Mouse (Mus musculus): ENCODE data around the gene Smyd1. TPM values are rescaled to one million over a fixed set of nuclear protein-coding genes. Genes with fewer than 3 reads are reported as not detected.

Smyd1 gene
- total and polyA plus RNA-seq, 3 experiments, result 0.16 TPM; not detected in 2

DNA sequence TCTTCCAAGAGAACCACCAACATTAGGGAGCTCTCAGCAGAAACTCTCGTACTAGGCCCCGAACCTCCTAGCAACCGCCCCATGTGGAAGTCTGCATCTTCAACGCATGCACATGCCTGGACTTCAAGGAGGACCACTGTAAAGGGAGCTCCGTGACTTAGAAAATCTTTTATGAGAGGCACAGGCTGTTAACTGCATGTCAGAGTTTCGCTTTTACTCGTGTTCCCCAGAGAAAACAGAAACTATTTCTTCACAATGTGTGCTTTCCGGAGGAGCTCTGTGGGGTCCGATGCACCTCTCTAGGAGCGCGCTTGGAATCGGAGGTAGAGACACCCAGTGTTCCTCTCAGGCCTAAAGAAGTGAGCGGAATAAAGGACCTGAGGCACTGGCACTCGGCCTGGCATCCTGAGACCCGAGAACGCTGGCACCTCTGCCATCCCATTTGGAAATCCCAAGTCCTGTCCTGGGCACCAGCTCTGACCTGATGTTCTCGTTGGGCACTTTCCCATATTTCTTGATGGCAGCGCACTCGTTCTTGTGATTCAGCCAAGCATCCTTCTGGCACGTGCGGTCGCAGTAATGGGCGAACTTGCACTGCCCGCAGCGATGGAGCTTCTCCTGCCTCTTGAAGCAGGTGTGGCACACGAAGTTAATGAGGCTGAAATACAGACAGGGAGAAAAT is 82.8 kb downstream of the Smyd1 start:
- DNase-seq (ENCODE audit: low spot score) (no peak), ATAC-seq (ENCODE audit: extremely low read depth, insufficient number of reproducible peaks, low FRiP score, poor library complexity, severe bottlenecking) (no peak)
- Histone ChIP-seq H3K4me3 (ENCODE audit: low read depth, low read length) (no peak overlapping the region), H3K36me3 (replicated peaks) (no peaks in the 10 kb centered on the region), H3K9me3 (replicated peaks) (no peaks in the 10 kb centered on the region), H3K27me3 (ENCODE audit: insufficient read depth, low read length) (peaks cover 24% of the 10 kb centered on the region), H3K4me1 (ENCODE audit: insufficient read depth, low read depth, low read length) (no peaks in the 10 kb centered on the region)
- TF ChIP-seq GATA2 (IDR thresholded peaks at IDR 0.05; ENCODE audit: borderline replicate concordance, low read depth, low read length), result no peak
- no peak for TF ChIP-seq CTCF (IDR thresholded peaks at IDR 0.05; ENCODE audit: low read depth, low read length)
- TF ChIP-seq GATA1 (IDR thresholded peaks at IDR 0.05; ENCODE audit: borderline replicate concordance, low read length), result no peak
- no peak for TF ChIP-seq TAL1 (conservative IDR thresholded peaks at IDR 0.05; ENCODE audit: low read depth, low read length)
- TF ChIP-seq POLR2AphosphoS5 (IDR thresholded peaks at IDR 0.05; ENCODE audit: insufficient replicate concordance, low read depth, low read length), result no peak

DNA sequence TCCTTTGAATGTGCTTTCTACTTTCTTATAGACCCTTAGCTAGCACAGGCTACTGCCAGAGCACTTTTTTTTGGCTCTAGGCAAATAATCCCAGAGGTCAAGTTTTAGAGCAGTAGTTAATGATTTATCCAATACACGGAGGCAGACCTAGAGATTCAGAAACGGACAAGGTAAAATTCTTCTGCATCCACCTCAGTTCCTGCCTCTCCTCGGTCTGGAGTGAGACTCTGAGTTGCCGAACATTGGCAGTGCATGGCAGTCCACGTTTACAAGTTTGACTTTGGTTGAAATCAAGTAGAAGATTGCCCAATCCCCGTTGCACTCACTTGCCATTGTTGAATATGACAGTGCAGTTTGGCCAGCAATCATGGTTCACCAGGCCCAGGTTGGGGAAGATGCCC is 85.0 kb downstream of the Smyd1 start:
- no peak for DNase-seq (ENCODE audit: low spot score)
- no peak overlapping the region for H3K4me3 ChIP-seq (ENCODE audit: low read depth, low read length)
- TF ChIP-seq POLR2AphosphoS5 (IDR thresholded peaks at IDR 0.05; ENCODE audit: insufficient replicate concordance, low read depth, low read length), result no peak
- no peak for TF ChIP-seq GATA2 (IDR thresholded peaks at IDR 0.05; ENCODE audit: borderline replicate concordance, low read depth, low read length)
- no peak for TF ChIP-seq GATA1 (IDR thresholded peaks at IDR 0.05; ENCODE audit: borderline replicate concordance, low read length)
- no peak for TF ChIP-seq CTCF (IDR thresholded peaks at IDR 0.05; ENCODE audit: low read depth, low read length)
- TF ChIP-seq TAL1 (conservative IDR thresholded peaks at IDR 0.05; ENCODE audit: low read depth, low read length), result no peak
- no peaks in the 10 kb centered on the region for H3K9me3 ChIP-seq (replicated peaks)
- peaks cover 18% of the 10 kb centered on the region for H3K27me3 ChIP-seq (ENCODE audit: insufficient read depth, low read length)
- ATAC-seq (ENCODE audit: extremely low read depth, insufficient number of reproducible peaks, low FRiP score, poor library complexity, severe bottlenecking), result no peak
- no peaks in the 10 kb centered on the region for H3K36me3 ChIP-seq (replicated peaks)
- no peaks in the 10 kb centered on the region for H3K4me1 ChIP-seq (ENCODE audit: insufficient read depth, low read depth, low read length)

DNA sequence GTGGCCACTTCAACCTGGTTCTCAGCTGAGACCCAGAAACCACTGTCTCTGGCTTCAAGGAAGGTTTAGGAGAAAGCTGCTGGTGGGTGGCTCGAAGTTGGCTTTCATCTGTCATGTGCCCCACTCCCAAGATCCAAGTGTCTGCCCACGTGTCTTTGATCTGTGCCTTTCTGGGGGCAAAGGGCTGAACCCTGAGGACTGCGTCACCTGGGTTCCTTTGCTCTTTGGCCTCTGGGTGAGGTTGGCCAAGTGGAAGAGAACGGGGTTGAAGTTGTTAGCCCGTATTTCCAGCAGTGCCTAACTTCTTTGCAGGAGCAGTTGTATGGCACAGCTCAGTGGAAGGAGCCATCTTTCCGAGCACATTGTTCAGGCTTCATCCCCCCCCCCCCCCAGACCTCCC is 85.5 kb downstream of the Smyd1 start:
- TF ChIP-seq GATA2 (IDR thresholded peaks at IDR 0.05; ENCODE audit: borderline replicate concordance, low read depth, low read length), result no peak
- TF ChIP-seq TAL1 (conservative IDR thresholded peaks at IDR 0.05; ENCODE audit: low read depth, low read length), result no peak
- no peak for TF ChIP-seq GATA1 (IDR thresholded peaks at IDR 0.05; ENCODE audit: borderline replicate concordance, low read length)
- TF ChIP-seq POLR2AphosphoS5 (IDR thresholded peaks at IDR 0.05; ENCODE audit: insufficient replicate concordance, low read depth, low read length), result no peak
- no peak for TF ChIP-seq CTCF (IDR thresholded peaks at IDR 0.05; ENCODE audit: low read depth, low read length)
- no peak for ATAC-seq (ENCODE audit: extremely low read depth, insufficient number of reproducible peaks, low FRiP score, poor library complexity, severe bottlenecking)

DNA sequence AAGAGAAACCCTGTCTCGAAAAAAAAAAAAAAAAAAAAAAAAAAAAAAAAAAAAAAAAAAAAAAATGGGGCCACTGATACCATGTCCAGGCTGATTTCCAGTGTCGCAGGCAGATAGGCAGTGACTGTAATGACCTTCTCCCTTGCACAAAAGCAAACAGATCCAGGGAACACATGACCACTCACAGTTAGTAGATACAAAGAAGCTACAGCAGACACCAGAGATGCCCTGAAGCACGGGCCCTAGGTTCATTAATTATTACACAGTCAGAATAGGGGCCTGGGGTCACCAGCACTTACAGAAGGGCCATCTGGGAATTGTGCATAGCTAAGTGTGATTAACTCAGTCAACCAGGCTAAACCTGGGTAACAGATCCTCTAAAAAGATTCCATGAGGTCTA is 86.1 kb downstream of the Smyd1 start:
- no peaks in the 10 kb centered on the region for H3K4me1 ChIP-seq (ENCODE audit: insufficient read depth, low read depth, low read length)
- peaks cover 18% of the 10 kb centered on the region for H3K27me3 ChIP-seq (ENCODE audit: insufficient read depth, low read length)
- no peaks in the 10 kb centered on the region for H3K36me3 ChIP-seq (replicated peaks)
- TF ChIP-seq POLR2AphosphoS5 (IDR thresholded peaks at IDR 0.05; ENCODE audit: insufficient replicate concordance, low read depth, low read length), result no peak
- no peak for TF ChIP-seq CTCF (IDR thresholded peaks at IDR 0.05; ENCODE audit: low read depth, low read length)
- no peak for TF ChIP-seq GATA2 (IDR thresholded peaks at IDR 0.05; ENCODE audit: borderline replicate concordance, low read depth, low read length)
- H3K9me3 ChIP-seq (replicated peaks), result no peaks in the 10 kb centered on the region
- no peak for DNase-seq (ENCODE audit: low spot score)
- no peak for ATAC-seq (ENCODE audit: extremely low read depth, insufficient number of reproducible peaks, low FRiP score, poor library complexity, severe bottlenecking)
- H3K4me3 ChIP-seq (ENCODE audit: low read depth, low read length), result no peak overlapping the region

More for the DNA sequence above, 85.5 kb downstream of the Smyd1 start:
- Histone ChIP-seq H3K4me1 (ENCODE audit: insufficient read depth, low read depth, low read length) (no peaks in the 10 kb centered on the region), H3K4me3 (ENCODE audit: low read depth, low read length) (no peak overlapping the region), H3K27me3 (ENCODE audit: insufficient read depth, low read length) (peaks cover 18% of the 10 kb centered on the region), H3K9me3 (replicated peaks) (no peaks in the 10 kb centered on the region), H3K36me3 (replicated peaks) (no peaks in the 10 kb centered on the region)
- no peak for DNase-seq (ENCODE audit: low spot score)

DNA sequence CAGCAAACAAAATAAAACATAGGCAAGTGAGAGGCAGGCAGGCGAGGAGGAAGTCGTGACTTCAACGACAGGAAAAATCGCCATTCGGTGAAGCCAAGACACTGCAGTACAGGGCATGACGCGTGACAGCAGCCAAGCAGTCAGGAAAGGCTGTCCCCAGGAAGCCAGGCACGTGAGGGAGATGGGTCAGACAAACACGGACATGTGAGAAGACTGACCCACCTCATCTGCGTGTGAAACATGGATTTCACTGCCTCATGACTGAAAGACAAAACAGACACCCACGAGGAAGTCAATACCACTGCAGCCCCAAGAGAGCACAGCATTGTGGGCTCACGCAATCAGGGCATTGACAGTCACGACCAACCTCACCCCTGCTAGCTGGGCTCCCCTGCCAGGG is 86.9 kb downstream of the Smyd1 start:
- DNase-seq (ENCODE audit: low spot score), result no peak
- no peak for ATAC-seq (ENCODE audit: extremely low read depth, insufficient number of reproducible peaks, low FRiP score, poor library complexity, severe bottlenecking)
- Histone ChIP-seq H3K4me3 (ENCODE audit: low read depth, low read length) (no peak overlapping the region), H3K36me3 (replicated peaks) (no peaks in the 10 kb centered on the region), H3K9me3 (replicated peaks) (no peaks in the 10 kb centered on the region), H3K27me3 (ENCODE audit: insufficient read depth, low read length) (peaks cover 18% of the 10 kb centered on the region), H3K4me1 (ENCODE audit: insufficient read depth, low read depth, low read length) (no peaks in the 10 kb centered on the region)
- TF ChIP-seq CTCF (IDR thresholded peaks at IDR 0.05; ENCODE audit: low read depth, low read length) (no peak), GATA2 (IDR thresholded peaks at IDR 0.05; ENCODE audit: borderline replicate concordance, low read depth, low read length) (no peak), POLR2AphosphoS5 (IDR thresholded peaks at IDR 0.05; ENCODE audit: insufficient replicate concordance, low read depth, low read length) (no peak), TAL1 (conservative IDR thresholded peaks at IDR 0.05; ENCODE audit: low read depth, low read length) (no peak), GATA1 (IDR thresholded peaks at IDR 0.05; ENCODE audit: borderline replicate concordance, low read length) (no peak)

DNA sequence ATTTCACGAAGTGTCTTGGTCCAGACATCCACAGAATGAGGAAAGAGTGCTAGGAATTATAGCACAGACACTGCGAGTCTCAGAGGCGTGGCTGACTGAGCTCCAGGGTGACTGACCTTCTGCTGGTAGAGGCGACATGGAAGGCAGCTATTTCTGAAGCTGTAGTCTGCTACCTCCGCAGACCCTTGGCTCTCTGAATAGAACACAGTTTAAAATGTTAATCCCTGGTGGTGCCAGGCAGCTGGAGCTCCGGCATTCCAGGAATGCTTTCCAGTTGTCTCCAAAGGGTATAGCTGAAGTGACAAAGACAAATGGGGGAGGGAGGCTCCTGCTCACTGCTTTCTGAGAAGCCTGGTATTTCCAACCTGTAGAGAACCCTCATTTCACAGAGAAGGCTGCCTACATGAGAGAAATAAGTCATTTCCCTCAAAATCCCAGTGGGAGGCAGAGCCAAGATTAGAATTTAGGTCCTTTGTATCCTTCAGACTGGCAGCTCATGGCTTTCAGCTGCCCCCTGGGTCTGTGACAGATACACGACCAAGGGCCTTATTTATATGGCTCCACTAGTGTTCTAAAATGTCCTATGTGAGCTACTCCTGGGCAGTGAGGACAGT is 94.8 kb downstream of the Smyd1 start:
- no peaks in the 10 kb centered on the region for H3K36me3 ChIP-seq (replicated peaks)
- TF ChIP-seq GATA1 (IDR thresholded peaks at IDR 0.05; ENCODE audit: borderline replicate concordance, low read length), result no peak
- no peak for TF ChIP-seq GATA2 (IDR thresholded peaks at IDR 0.05; ENCODE audit: borderline replicate concordance, low read depth, low read length)
- no peak for TF ChIP-seq POLR2AphosphoS5 (IDR thresholded peaks at IDR 0.05; ENCODE audit: insufficient replicate concordance, low read depth, low read length)
- TF ChIP-seq TAL1 (conservative IDR thresholded peaks at IDR 0.05; ENCODE audit: low read depth, low read length), result no peak
- DNase-seq (ENCODE audit: low spot score) (no peak), ATAC-seq (ENCODE audit: extremely low read depth, insufficient number of reproducible peaks, low FRiP score, poor library complexity, severe bottlenecking) (no peak)
- H3K9me3 ChIP-seq (replicated peaks), result no peaks in the 10 kb centered on the region
- peaks cover 23% of the 10 kb centered on the region for H3K27me3 ChIP-seq (ENCODE audit: insufficient read depth, low read length)
- H3K4me3 ChIP-seq (ENCODE audit: low read depth, low read length), result no peak overlapping the region
- H3K4me1 ChIP-seq (ENCODE audit: insufficient read depth, low read depth, low read length), result no peaks in the 10 kb centered on the region

Measured in G1E (cell line).